Mouse (Mus musculus) hindbrain, embryonic 13.5 days (tissue): ENCODE results near the gene Csrnp1. TPM values are rescaled to one million over a fixed set of nuclear protein-coding genes. Genes with fewer than 3 reads are reported as not detected.
A peak's percentile ranks its signal among the peaks of the same experiment; 100 is the strongest.

Experiments
- ATAC-seq: fragments of 200-750 bp; cut with Nextera tagmentation; 2 replicates; pipeline ENCODE4 v1.8.0; 2017; ENCODE audit warnings: moderate TSS enrichment; ENCODE audit not compliant: low FRiP score
- H3K27ac ChIP-seq: fragments of 300-500 bp; sonication (generic); 2 replicates; pipeline ENCODE4 v1.5.1; 2015; ENCODE audit warnings: inconsistent platforms, mild to moderate bottlenecking, moderate library complexity
- H3K27me3 ChIP-seq: fragments of 300-500 bp; sonication (generic); 2 replicates; pipeline ENCODE4 v1.6.1; 2015; ENCODE audit warnings: mild to moderate bottlenecking, inconsistent platforms
- H3K36me3 ChIP-seq: fragments of 300-500 bp; sonication (generic); 2 replicates; pipeline ENCODE4 v1.6.1; 2015; ENCODE audit warnings: mild to moderate bottlenecking, inconsistent platforms
- H3K4me1 ChIP-seq: fragments of 300-500 bp; sonication (generic); replicated peaks from 2 replicates; pipeline ENCODE4 v1.6.1; 2015; ENCODE audit warnings: inconsistent platforms
- H3K4me2 ChIP-seq: fragments of 300-500 bp; sonication (generic); 2 replicates; pipeline ENCODE4 v1.6.1; 2015; ENCODE audit warnings: inconsistent platforms, mild to moderate bottlenecking, moderate library complexity
- H3K4me3 ChIP-seq: fragments of 300-500 bp; sonication (generic); 2 replicates; pipeline ENCODE4 v1.5.1; 2015; ENCODE audit warnings: mild to moderate bottlenecking, inconsistent platforms
- H3K9ac ChIP-seq: fragments of 300-500 bp; sonication (generic); 2 replicates; pipeline ENCODE4 v1.6.1; 2015; ENCODE audit warnings: mild to moderate bottlenecking, inconsistent platforms
- H3K9me3 ChIP-seq: fragments of 300-500 bp; sonication (generic); 2 replicates; pipeline ENCODE4 v1.6.1; 2016; ENCODE audit warnings: inconsistent platforms
- WGBS: fragments of 180-500 bp; shearing (Covaris S2); methylation state at CpG from one replicate; pipeline ENCODE4 v1.1.7; 2015; 5-methylcytosine and 5-hydroxymethylcytosine counted together
- polyA plus RNA-seq: library from polyadenylated mRNA; unstranded; fragments of >200 nt; fragmentation: Nextera tagmentation; extraction: Ambion mirVana; gene quantifications from 2 replicates; pipeline ENCODE4 v1.2.1, GENCODE M21; 2015

The Csrnp1 gene
- polyA plus RNA-seq, 1 experiment from 2014 or later = 1.7 TPM

GRCm38 (mm10) chr9:120000761-120001160 lies 16.3 kb upstream of the Csrnp1 start:
- Histone ChIP-seq H3K4me2 (no peak overlapping the region), H3K9me3 (no peaks in the 10 kb centered on the region), H3K9ac (no peak overlapping the region), H3K4me1 (peaks cover 7% of the 10 kb centered on the region; the same call in 1 of the 2 replicates), H3K36me3 (no peaks in the 10 kb centered on the region), H3K27ac (no peak overlapping the region), H3K4me3 (no peak overlapping the region), H3K27me3 (peaks cover 19% of the 10 kb centered on the region; the same call in 1 of the 2 replicates)
- WGBS = 83% methylated on average over 5 of the region's 5 CpGs
- ATAC-seq = no peak

DNA sequence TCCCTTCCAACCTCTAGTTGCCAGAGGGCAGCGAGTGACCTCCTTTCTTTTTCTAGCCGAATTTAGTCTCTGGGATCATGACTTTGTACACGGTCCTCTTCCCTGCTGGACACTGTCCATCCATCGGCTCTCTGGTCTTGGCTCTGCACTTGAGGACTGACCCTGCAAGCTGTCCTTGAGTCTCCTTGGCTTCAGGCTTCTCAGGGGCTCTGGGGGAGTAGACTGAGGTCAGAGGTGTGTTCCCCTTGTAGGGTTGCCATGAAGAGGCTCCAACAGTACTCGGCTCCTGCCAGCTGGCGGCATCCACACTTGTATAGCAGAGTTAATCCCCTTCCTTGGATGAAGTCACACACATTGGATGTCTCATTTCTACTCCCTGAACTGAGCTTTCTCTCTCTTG lies 15.2 kb upstream of the Csrnp1 start:
- no peak overlapping the region for H3K4me3 ChIP-seq

DNA sequence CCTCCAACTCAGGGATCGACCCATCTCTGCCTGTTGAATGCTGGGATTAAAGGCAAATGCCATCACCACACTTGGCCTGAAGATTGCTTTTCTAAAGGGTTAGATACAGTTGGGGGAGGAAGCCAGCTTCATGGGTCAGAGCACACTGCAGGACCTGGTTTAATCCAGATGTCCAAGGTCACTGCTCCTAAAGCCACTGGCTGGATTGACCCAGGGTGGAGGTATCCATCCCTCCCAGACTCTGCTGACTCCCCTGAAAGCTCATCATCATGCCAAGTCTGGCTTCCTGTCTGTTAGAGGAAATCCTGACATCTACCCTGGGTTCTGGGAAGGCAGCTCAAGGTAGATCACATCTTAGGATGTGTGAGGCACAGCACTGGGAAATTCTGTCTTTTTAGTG lies 14.3 kb upstream of the Csrnp1 start:
- no peaks in the 10 kb centered on the region for H3K9me3 ChIP-seq
- 77% methylated on average over 1 of the region's 1 CpGs for WGBS
- no peak overlapping the region for H3K4me2 ChIP-seq
- H3K9ac ChIP-seq = no peak overlapping the region
- peaks cover 19% of the 10 kb centered on the region; the same call in 1 of the 2 replicates for H3K27me3 ChIP-seq
- ATAC-seq = no peak
- H3K4me1 ChIP-seq = peaks cover 7% of the 10 kb centered on the region; the same call in 1 of the 2 replicates
- H3K27ac ChIP-seq = no peak overlapping the region
- no peaks in the 10 kb centered on the region for H3K36me3 ChIP-seq
- H3K4me3 ChIP-seq = no peak overlapping the region

More for the DNA sequence above, 15.2 kb upstream of the Csrnp1 start:
- Histone ChIP-seq H3K4me2 (no peak overlapping the region), H3K27me3 (peaks cover 19% of the 10 kb centered on the region; the same call in 1 of the 2 replicates), H3K9ac (no peak overlapping the region), H3K9me3 (no peaks in the 10 kb centered on the region), H3K27ac (no peak overlapping the region), H3K4me1 (peaks cover 7% of the 10 kb centered on the region; the same call in 1 of the 2 replicates), H3K36me3 (no peaks in the 10 kb centered on the region)
- no peak for ATAC-seq
- whole genome bisulfite sequencing = 81% methylated on average over 6 of the region's 6 CpGs

DNA sequence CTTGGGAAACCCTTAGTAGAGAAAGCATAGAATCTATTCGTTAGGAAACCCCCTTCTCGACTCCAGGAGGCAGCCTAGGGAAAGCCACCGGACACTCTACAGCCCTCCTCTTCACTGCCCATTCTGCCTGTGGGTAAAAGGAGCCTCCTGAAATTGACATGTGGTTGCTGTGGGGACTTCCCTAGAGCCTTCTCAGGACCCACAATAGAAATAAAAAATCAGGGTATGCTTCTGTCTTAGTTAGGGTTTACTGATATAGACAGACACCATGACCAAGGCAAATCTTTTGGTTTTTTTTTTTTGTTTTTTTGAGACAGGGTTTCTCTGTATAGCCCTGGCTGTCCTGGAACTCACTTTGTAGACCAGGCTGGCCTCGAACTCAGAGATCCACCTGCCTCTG lies 11.6 kb upstream of the Csrnp1 start:
- Histone ChIP-seq H3K27ac (no peak overlapping the region), H3K27me3 (peaks cover 18% of the 10 kb centered on the region; the same call in 1 of the 2 replicates), H3K4me2 (no peak overlapping the region), H3K9ac (no peak overlapping the region), H3K4me1 (no peaks in the 10 kb centered on the region), H3K4me3 (no peak overlapping the region), H3K9me3 (no peaks in the 10 kb centered on the region), H3K36me3 (no peaks in the 10 kb centered on the region)
- 87% methylated on average over 4 of the region's 4 CpGs for WGBS
- ATAC-seq = no peak

DNA sequence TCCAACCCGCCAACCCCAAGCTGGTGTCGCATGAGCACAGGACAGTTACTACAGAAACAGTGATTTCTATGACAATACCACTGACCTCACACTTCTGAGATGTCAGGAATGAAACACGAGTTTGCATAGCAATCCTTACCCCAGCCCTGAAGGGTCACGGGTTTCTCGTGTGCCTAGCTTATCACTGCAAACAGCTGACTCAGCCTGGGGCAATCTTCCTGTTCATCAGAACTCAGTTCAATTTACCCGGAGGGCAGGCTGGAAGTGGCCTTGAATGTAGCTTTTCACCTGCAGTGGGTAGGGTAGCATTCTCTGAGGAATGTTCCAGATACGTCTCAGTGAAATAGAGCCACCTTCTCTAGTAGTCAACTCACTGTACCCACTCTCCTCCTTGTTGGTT lies 9.7 kb upstream of the Csrnp1 start:
- Histone ChIP-seq H3K9ac (no peak overlapping the region), H3K27ac (no peak overlapping the region), H3K36me3 (no peaks in the 10 kb centered on the region), H3K4me3 (no peak overlapping the region), H3K9me3 (no peaks in the 10 kb centered on the region), H3K4me1 (no peaks in the 10 kb centered on the region), H3K27me3 (0 out of 2 replicates have a peak, but pooled peaks cover 6% of the 10 kb centered on the region), H3K4me2 (no peak overlapping the region)
- ATAC-seq = no peak
- 79% methylated on average over 7 of the region's 7 CpGs for WGBS

DNA sequence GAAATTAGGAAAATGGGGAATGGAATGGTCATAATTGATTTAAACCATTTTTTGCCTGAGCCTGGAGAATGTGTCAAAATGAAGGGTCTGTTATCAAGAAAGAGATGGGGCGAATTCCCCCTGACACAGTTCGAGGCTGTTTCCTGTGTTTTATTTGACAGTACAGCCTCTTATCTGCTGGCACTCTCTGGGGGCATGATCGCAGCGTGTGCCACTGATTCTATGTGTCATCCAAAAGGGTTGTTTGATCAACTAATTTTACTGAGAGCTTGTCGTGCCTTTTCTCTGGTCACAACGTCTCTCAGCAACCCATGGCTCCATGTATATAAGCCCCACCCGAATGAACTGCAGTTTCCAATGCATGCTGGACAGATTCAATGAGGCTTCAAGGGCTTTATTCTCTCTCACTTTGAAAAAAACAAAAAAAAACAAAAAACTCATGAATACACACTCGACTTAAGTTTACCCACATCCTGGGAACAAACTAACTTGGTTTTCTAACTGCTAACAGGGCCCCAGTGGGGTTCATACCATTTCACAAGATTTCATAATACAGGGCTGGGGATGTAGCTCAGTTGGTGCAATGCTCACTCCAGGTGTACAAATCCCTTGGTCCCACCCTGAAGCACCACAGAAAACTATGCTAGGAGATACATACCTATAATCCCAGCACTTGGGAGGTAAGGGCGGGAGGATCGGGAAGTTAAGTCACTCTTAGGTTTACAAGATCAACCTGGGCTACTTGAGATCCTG lies 8.8 kb upstream of the Csrnp1 start:
- Histone ChIP-seq H3K27me3 (0 out of 2 replicates have a peak, but pooled peaks cover 5% of the 10 kb centered on the region), H3K36me3 (no peaks in the 10 kb centered on the region), H3K4me2 (no peak overlapping the region), H3K4me1 (no peaks in the 10 kb centered on the region), H3K9ac (no peak overlapping the region), H3K27ac (no peak overlapping the region), H3K4me3 (no peak overlapping the region), H3K9me3 (no peaks in the 10 kb centered on the region)
- ATAC-seq = no peak
- WGBS = 81% methylated on average over 10 of the region's 10 CpGs

GRCm38 (mm10) chr9:119991310-119991709 lies 6.9 kb upstream of the Csrnp1 start:
- 17% methylated on average over 5 of the region's 5 CpGs for WGBS
- H3K9ac ChIP-seq = no peak overlapping the region
- no peak overlapping the region for H3K4me3 ChIP-seq
- no peak for ATAC-seq
- H3K4me2 ChIP-seq = no peak overlapping the region
- H3K27me3 ChIP-seq = 0 out of 2 replicates have a peak, but pooled peaks cover 8% of the 10 kb centered on the region
- no peak overlapping the region for H3K27ac ChIP-seq
- H3K36me3 ChIP-seq = no peaks in the 10 kb centered on the region
- no peaks in the 10 kb centered on the region for H3K9me3 ChIP-seq
- H3K4me1 ChIP-seq = no peaks in the 10 kb centered on the region

DNA sequence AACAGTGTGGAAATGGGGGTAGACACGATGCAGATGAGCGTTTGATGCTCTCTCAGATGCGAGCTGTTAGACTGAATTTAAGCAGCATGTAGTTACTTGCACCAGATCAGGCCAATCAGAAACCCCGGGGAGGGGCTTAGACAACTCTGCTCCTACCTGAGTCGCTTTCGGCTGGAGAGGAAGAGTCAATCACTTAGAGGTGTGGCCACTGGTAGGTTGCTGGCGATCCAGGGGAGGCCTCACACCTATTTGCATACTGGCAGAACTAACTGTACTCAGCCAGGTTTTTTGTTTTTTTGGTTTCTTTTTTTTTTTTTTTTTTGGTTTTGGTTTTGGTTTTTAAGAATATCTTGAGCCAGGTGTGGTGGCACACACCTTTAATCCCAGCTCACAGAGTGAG lies 3.8 kb upstream of the Csrnp1 start:
- H3K9ac ChIP-seq = no peak overlapping the region
- H3K4me2 ChIP-seq = no peak overlapping the region
- peaks cover 28% of the 10 kb centered on the region for H3K27me3 ChIP-seq
- no peak for ATAC-seq
- H3K36me3 ChIP-seq = no peaks in the 10 kb centered on the region
- H3K9me3 ChIP-seq = no peaks in the 10 kb centered on the region
- WGBS = 52% methylated on average over 7 of the region's 7 CpGs
- no peak overlapping the region for H3K27ac ChIP-seq
- H3K4me3 ChIP-seq = no peak overlapping the region
- peaks cover 10% of the 10 kb centered on the region for H3K4me1 ChIP-seq

DNA sequence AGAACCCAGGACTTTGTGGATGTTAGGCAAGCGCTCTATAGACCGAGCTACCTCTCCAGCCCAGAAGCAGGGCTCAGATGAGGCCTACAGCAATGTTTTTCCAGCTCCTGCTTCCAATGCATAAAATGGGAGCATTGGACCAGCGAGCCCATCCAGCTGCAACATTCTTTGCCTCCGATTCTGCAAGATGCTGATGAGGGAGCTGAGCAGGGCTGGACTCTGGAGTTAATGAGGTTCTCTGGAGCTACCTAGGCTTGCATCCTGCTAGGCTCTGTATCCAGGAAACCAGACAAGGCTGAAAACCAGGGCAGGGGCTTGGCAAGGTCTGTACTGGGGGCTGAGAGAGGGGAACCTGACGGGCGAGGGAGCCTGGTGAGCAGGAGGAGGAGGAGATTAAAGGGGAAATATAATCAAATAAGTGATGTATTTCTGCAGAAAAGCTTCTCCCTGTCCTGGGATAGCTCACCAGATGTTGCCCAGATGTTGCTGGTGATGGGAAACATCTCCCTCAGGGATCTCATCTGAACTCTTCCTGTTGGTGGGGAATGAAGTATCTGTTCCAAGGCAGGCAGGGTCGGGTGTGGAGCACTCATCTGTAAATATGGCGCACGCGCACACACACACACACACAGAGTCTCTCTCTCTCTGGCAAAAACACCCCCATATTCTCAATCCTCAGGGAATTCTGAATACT lies 1.6 kb upstream of the Csrnp1 start:
- no peaks in the 10 kb centered on the region for H3K9me3 ChIP-seq

DNA sequence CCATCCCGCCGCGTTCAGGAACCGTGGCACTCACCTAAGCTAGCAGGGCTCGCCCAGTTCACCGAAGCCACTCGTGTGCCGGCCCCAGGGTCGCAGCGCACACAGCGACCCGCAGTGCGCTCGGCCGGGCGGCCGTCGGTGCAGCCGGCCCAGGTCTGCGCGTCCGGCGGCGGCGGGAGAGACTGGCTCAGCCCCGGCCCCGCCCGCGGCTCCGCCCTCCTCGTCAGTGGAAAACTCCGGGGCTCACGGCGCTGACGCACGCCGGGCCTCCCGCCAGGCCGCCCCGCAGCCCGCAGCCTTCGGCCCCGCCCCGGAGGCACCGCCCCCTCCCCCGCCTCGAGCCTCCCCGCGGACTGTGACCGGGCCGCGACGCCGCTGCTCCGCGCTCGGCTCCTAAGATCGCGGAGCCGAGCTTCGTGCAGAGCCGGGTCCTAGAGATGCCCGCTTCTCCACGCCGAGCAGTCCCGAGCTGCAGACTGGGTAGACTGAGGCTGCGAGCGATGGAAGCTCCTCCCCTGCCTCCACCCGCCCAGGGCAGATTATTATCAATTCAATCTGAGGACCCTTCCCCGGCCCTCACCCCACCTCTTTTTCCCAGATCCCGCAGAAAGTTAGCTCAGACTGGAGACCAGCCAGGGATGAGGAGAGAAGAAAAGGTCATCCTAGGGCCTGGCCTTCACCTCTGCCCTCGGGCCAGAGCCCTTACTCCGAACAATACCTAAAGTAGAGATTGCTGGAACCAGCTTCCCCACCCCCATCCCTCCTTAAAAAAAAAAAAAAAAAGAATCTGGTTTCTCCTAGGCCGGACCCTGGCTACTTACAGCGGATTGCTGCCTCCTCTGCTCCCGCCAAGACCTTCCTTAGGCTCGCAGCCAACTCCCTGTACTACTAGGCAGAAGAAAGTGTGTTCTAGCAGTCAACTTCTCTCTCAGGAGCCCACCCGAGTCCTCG lies 598 bp downstream of the Csrnp1 start:
- H3K9ac ChIP-seq = peak overlapping the region; percentile 70
- H3K27me3 ChIP-seq = peaks cover 34% of the 10 kb centered on the region
- H3K4me2 ChIP-seq = peak overlapping the region; percentile 89
- no peaks in the 10 kb centered on the region for H3K36me3 ChIP-seq
- H3K27ac ChIP-seq = 0 out of 2 replicates have a peak overlapping the region, but pooled peaks have one; percentile 40
- under 1% methylated on average over 77 of the region's 79 CpGs for WGBS
- peak; percentile 60 for ATAC-seq
- peaks cover 45% of the 10 kb centered on the region for H3K4me1 ChIP-seq
- no peaks in the 10 kb centered on the region for H3K9me3 ChIP-seq
- peak overlapping the region; percentile 59 for H3K4me3 ChIP-seq

More for the DNA sequence above, 1.6 kb upstream of the Csrnp1 start:
- Histone ChIP-seq H3K9ac (no peak overlapping the region), H3K4me1 (peaks cover 33% of the 10 kb centered on the region), H3K4me2 (no peak overlapping the region), H3K36me3 (no peaks in the 10 kb centered on the region), H3K4me3 (no peak overlapping the region), H3K27ac (no peak overlapping the region), H3K27me3 (peaks cover 34% of the 10 kb centered on the region)
- no peak for ATAC-seq
- 72% methylated on average over 10 of the region's 10 CpGs for WGBS

GRCm38 (mm10) chr9:119982956-119983551 lies 1.4 kb downstream of the Csrnp1 start:
- Histone ChIP-seq H3K9ac (peak overlapping the region; percentile 70), H3K9me3 (no peaks in the 10 kb centered on the region), H3K4me2 (peak overlapping the region; percentile 89), H3K27ac (0 out of 2 replicates have a peak overlapping the region, but pooled peaks have one; percentile 40), H3K4me3 (peak overlapping the region; percentile 59), H3K4me1 (peaks cover 53% of the 10 kb centered on the region), H3K36me3 (no peaks in the 10 kb centered on the region), H3K27me3 (peaks cover 34% of the 10 kb centered on the region)
- WGBS = 1% methylated on average over 47 of the region's 48 CpGs
- ATAC-seq = no peak
